Mouse (Mus musculus) erythroblast, embryonic 14.5 days (primary cell): ENCODE results near the gene Serpinb6a. TPM values are rescaled to one million over a fixed set of nuclear protein-coding genes. Genes with fewer than 3 reads are reported as not detected.

Source experiments
- H3K27me3 ChIP-seq: 2 replicates; pipeline ENCODE4 v1.6.1; 2012; ENCODE audit warnings: inconsistent platforms; ENCODE audit not compliant: control insufficient read depth
- H3K36me3 ChIP-seq: 2 replicates; pipeline ENCODE4 v1.6.1; 2012; ENCODE audit warnings: mild to moderate bottlenecking, inconsistent platforms; ENCODE audit not compliant: control insufficient read depth
- H3K4me1 ChIP-seq: 2 replicates; pipeline ENCODE4 v1.6.1; 2012; ENCODE audit warnings: inconsistent platforms; ENCODE audit not compliant: control insufficient read depth
- H3K4me3 ChIP-seq: replicated peaks from 2 replicates; pipeline ENCODE3; 2012; ENCODE audit warnings: moderate library complexity, mild to moderate bottlenecking, inconsistent platforms
- H3K9me3 ChIP-seq: 2 replicates; pipeline ENCODE4 v1.6.1; 2012; ENCODE audit warnings: low read length, inconsistent platforms, mixed read lengths; ENCODE audit not compliant: control insufficient read depth
- GATA1 ChIP-seq: IDR thresholded peaks from 2 replicates; pipeline ENCODE4 v1.6.1; 2012; ENCODE audit warnings: low read length, inconsistent platforms, mixed read lengths
- TAL1 ChIP-seq: IDR thresholded peaks from 3 replicates; pipeline ENCODE4 v1.6.1; 2012; ENCODE audit warnings: low read length, inconsistent platforms, mixed read lengths
- polyA plus RNA-seq: library from polyadenylated mRNA; stranded (reverse); fragments of >175 nt; gene quantifications from 2 replicates; pipeline ENCODE4 v1.2.3, GENCODE M21; 2012

Gene Serpinb6a
- polyA plus RNA-seq = 0.44 and 0.81 TPM in 2 replicates

- peaks cover 24% of the 10 kb centered on the region for H3K4me1 ChIP-seq
- H3K36me3 ChIP-seq = peaks cover 4% of the 10 kb centered on the region
- H3K4me3 ChIP-seq = peak within 1 kb of the TSS; percentile 99
- H3K27me3 ChIP-seq = no peaks in the 10 kb centered on the region
- TF ChIP-seq GATA1 = no peak
- TF ChIP-seq TAL1 = no peak
- H3K9me3 ChIP-seq = no peaks in the 10 kb centered on the region
Observed at GRCm38 (mm10) chr13:34002058-34003006, at the start of gene Serpinb6a, which contains the start of gene Ripk1. Serpinb6a (minus strand) TSS chr13:34002794. Ripk1 (plus strand) TSS chr13:34002363.

GRCm38 (mm10) chr13:34051692-34052091, 49.1 kb upstream of the Serpinb6a start:
- peaks cover 3% of the 10 kb centered on the region; the same call in 1 of the 2 replicates for H3K9me3 ChIP-seq
- peaks cover 11% of the 10 kb centered on the region; the same call in 1 of the 2 replicates for H3K36me3 ChIP-seq
- H3K4me1 ChIP-seq = no peaks in the 10 kb centered on the region
- TF ChIP-seq TAL1 (no peak), GATA1 (no peak)
- H3K27me3 ChIP-seq = no peaks in the 10 kb centered on the region
- H3K4me3 ChIP-seq = no peak overlapping the region

- Histone ChIP-seq H3K36me3 (peaks cover 11% of the 10 kb centered on the region; the same call in 1 of the 2 replicates), H3K4me3 (no peak overlapping the region), H3K27me3 (no peaks in the 10 kb centered on the region), H3K4me1 (no peaks in the 10 kb centered on the region), H3K9me3 (no peaks in the 10 kb centered on the region)
- TF ChIP-seq GATA1 (no peak), TAL1 (no peak)
Observed at GRCm38 (mm10) chr13:34050479-34050878, 47.9 kb upstream of the Serpinb6a start.

GRCm38 (mm10) chr13:34047526-34047925, 44.9 kb upstream of the Serpinb6a start:
- peaks cover 11% of the 10 kb centered on the region; the same call in 1 of the 2 replicates for H3K36me3 ChIP-seq
- no peak for TF ChIP-seq GATA1
- TF ChIP-seq TAL1 = no peak

GRCm38 (mm10) chr13:34046421-34047012, 43.9 kb upstream of the Serpinb6a start:
- Histone ChIP-seq H3K4me3 (no peak overlapping the region), H3K9me3 (no peaks in the 10 kb centered on the region), H3K27me3 (no peaks in the 10 kb centered on the region), H3K4me1 (no peaks in the 10 kb centered on the region), H3K36me3 (peaks cover 11% of the 10 kb centered on the region; the same call in 1 of the 2 replicates)
- no peak for TF ChIP-seq GATA1
- TF ChIP-seq TAL1 = no peak

More at GRCm38 (mm10) chr13:34047526-34047925, 44.9 kb upstream of the Serpinb6a start:
- no peaks in the 10 kb centered on the region for H3K4me1 ChIP-seq
- H3K4me3 ChIP-seq = no peak overlapping the region
- no peaks in the 10 kb centered on the region for H3K9me3 ChIP-seq
- H3K27me3 ChIP-seq = no peaks in the 10 kb centered on the region

- Histone ChIP-seq H3K4me3 (no peak overlapping the region), H3K9me3 (no peaks in the 10 kb centered on the region), H3K36me3 (peaks cover 11% of the 10 kb centered on the region; the same call in 1 of the 2 replicates), H3K27me3 (no peaks in the 10 kb centered on the region), H3K4me1 (no peaks in the 10 kb centered on the region)
- no peak for TF ChIP-seq GATA1
- TF ChIP-seq TAL1 = no peak
Observed at GRCm38 (mm10) chr13:34045511-34046249, 43.1 kb upstream of the Serpinb6a start.

- no peaks in the 10 kb centered on the region for H3K27me3 ChIP-seq
Observed at GRCm38 (mm10) chr13:34043716-34044393, 41.3 kb upstream of the Serpinb6a start.

GRCm38 (mm10) chr13:34040091-34040490, 37.5 kb upstream of the Serpinb6a start:
- TF ChIP-seq TAL1 = no peak
- TF ChIP-seq GATA1 = no peak
- H3K4me3 ChIP-seq = no peak overlapping the region
- H3K27me3 ChIP-seq = no peaks in the 10 kb centered on the region
- H3K9me3 ChIP-seq = peaks cover 2% of the 10 kb centered on the region; the same call in 1 of the 2 replicates
- H3K36me3 ChIP-seq = peaks cover 2% of the 10 kb centered on the region; the same call in 1 of the 2 replicates
- H3K4me1 ChIP-seq = peaks cover 16% of the 10 kb centered on the region

More at GRCm38 (mm10) chr13:34043716-34044393, 41.3 kb upstream of the Serpinb6a start:
- TF ChIP-seq GATA1 (no peak), TAL1 (no peak)
- Histone ChIP-seq H3K4me3 (no peak overlapping the region), H3K4me1 (no peaks in the 10 kb centered on the region; the same call in 1 of the 2 replicates), H3K36me3 (peaks cover 7% of the 10 kb centered on the region; the same call in 1 of the 2 replicates), H3K9me3 (peaks cover 2% of the 10 kb centered on the region; the same call in 1 of the 2 replicates)
